Mouse (Mus musculus): Measurements from ENCODE around the gene Gfod1. TPM values are rescaled to one million over a fixed set of nuclear protein-coding genes. Genes with fewer than 3 reads are reported as not detected.

Gfod1 gene
- total RNA-seq, 2 experiments from 2014 or later, result 1.3 to 2.3 TPM

GRCm38 (mm10) chr13:43267902-43268301 is 36.1 kb downstream of the Gfod1 start:
- no peak for ATAC-seq (replicated peaks; ENCODE audit: low FRiP score, poor library complexity, severe bottlenecking)

- ATAC-seq (replicated peaks; ENCODE audit: low FRiP score, poor library complexity, severe bottlenecking), result no peak
Measured at GRCm38 (mm10) chr13:43267216-43267615, 36.8 kb downstream of the Gfod1 start.

GRCm38 (mm10) chr13:43266333-43266732 is 37.6 kb downstream of the Gfod1 start:
- ATAC-seq (replicated peaks; ENCODE audit: low FRiP score, poor library complexity, severe bottlenecking), result no peak

GRCm38 (mm10) chr13:43265116-43265515 is 38.9 kb downstream of the Gfod1 start:
- no peak for ATAC-seq (replicated peaks; ENCODE audit: low FRiP score, poor library complexity, severe bottlenecking)

- no peak for ATAC-seq (replicated peaks; ENCODE audit: low FRiP score, poor library complexity, severe bottlenecking)
Measured at GRCm38 (mm10) chr13:43263646-43264045, 40.3 kb downstream of the Gfod1 start.

GRCm38 (mm10) chr13:43262114-43262739 is 41.7 kb downstream of the Gfod1 start:
- no peak for ATAC-seq (replicated peaks; ENCODE audit: low FRiP score, poor library complexity, severe bottlenecking)

GRCm38 (mm10) chr13:43261287-43261686 is 42.7 kb downstream of the Gfod1 start:
- peak; percentile 95 for ATAC-seq (replicated peaks; ENCODE audit: low FRiP score, poor library complexity, severe bottlenecking)

- ATAC-seq (replicated peaks; ENCODE audit: low FRiP score, poor library complexity, severe bottlenecking), result peak; percentile 67
Measured at GRCm38 (mm10) chr13:43260731-43261130, 43.2 kb downstream of the Gfod1 start.

GRCm38 (mm10) chr13:43256447-43256846 is 47.5 kb downstream of the Gfod1 start:
- ATAC-seq (replicated peaks; ENCODE audit: low FRiP score, poor library complexity, severe bottlenecking), result no peak

GRCm38 (mm10) chr13:43253526-43253925 is 50.4 kb downstream of the Gfod1 start:
- ATAC-seq (replicated peaks; ENCODE audit: low FRiP score, poor library complexity, severe bottlenecking), result no peak

- no peak for ATAC-seq (replicated peaks; ENCODE audit: low FRiP score, poor library complexity, severe bottlenecking)
Measured at GRCm38 (mm10) chr13:43252105-43252790, 51.7 kb downstream of the Gfod1 start.

- no peak for ATAC-seq (replicated peaks; ENCODE audit: low FRiP score, poor library complexity, severe bottlenecking)
Measured at GRCm38 (mm10) chr13:43251391-43251790, 52.6 kb downstream of the Gfod1 start.

GRCm38 (mm10) chr13:43250653-43251052 is 53.3 kb downstream of the Gfod1 start:
- ATAC-seq (replicated peaks; ENCODE audit: low FRiP score, poor library complexity, severe bottlenecking), result no peak

- no peak for ATAC-seq (replicated peaks; ENCODE audit: low FRiP score, poor library complexity, severe bottlenecking)
Measured at GRCm38 (mm10) chr13:43250106-43250505, 53.9 kb downstream of the Gfod1 start.

- no peak for ATAC-seq (replicated peaks; ENCODE audit: low FRiP score, poor library complexity, severe bottlenecking)
Measured at GRCm38 (mm10) chr13:43248381-43248780, 55.6 kb downstream of the Gfod1 start.

- ATAC-seq (replicated peaks; ENCODE audit: low FRiP score, poor library complexity, severe bottlenecking), result no peak
Measured at GRCm38 (mm10) chr13:43246876-43247275, 57.1 kb downstream of the Gfod1 start.

- ATAC-seq (replicated peaks; ENCODE audit: low FRiP score, poor library complexity, severe bottlenecking), result no peak
Measured at GRCm38 (mm10) chr13:43243793-43244192, 60.2 kb downstream of the Gfod1 start.

- no peak for ATAC-seq (replicated peaks; ENCODE audit: low FRiP score, poor library complexity, severe bottlenecking)
Measured at GRCm38 (mm10) chr13:43243240-43243639, 60.7 kb downstream of the Gfod1 start.

GRCm38 (mm10) chr13:43241750-43242149 is 62.2 kb downstream of the Gfod1 start:
- ATAC-seq (replicated peaks; ENCODE audit: low FRiP score, poor library complexity, severe bottlenecking), result no peak

GRCm38 (mm10) chr13:43241069-43241468 is 62.9 kb downstream of the Gfod1 start:
- ATAC-seq (replicated peaks; ENCODE audit: low FRiP score, poor library complexity, severe bottlenecking), result no peak

GRCm38 (mm10) chr13:43239790-43240216 is 64.2 kb downstream of the Gfod1 start:
- ATAC-seq (replicated peaks; ENCODE audit: low FRiP score, poor library complexity, severe bottlenecking), result no peak

- ATAC-seq (replicated peaks; ENCODE audit: low FRiP score, poor library complexity, severe bottlenecking), result no peak
Measured at GRCm38 (mm10) chr13:43236630-43237029, 67.3 kb downstream of the Gfod1 start.
